Mouse (Mus musculus): Measurements from ENCODE around the gene Gm10447.

DNA sequence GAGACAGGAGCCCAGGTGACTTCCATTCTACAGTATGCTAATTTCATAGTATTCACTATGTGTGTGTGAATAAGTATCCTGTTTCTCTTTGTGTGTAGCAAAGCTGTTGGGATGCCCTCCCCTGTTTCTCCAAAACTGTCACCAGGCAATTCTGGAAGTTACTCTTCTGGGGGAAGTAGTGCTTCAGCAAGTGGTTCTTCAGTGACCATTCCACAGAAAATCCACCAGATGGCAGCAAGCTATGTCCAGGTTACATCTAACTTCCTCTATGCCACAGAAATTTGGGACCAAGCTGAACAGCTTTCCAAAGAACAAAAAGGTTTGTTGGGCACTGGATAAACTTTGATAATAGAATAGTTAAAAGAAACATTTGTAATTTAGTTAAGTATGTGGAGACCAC lies 45.2 kb downstream of the Gm10447 start:
- peak; percentile 60; the same call in 1 of the 2 replicates for TF ChIP-seq CTCF (IDR thresholded peaks at IDR 0.05; ENCODE audit: borderline replicate concordance, extremely low read depth, insufficient read depth, insufficient read length)
- TF ChIP-seq POLR2A (IDR thresholded peaks at IDR 0.05; ENCODE audit: borderline replicate concordance, extremely low read depth, insufficient read depth, insufficient read length, poor library complexity, severe bottlenecking): no peak
